Mouse (Mus musculus) thymus, adult 2 months (tissue): ENCODE data around the gene Bmp6. TPM values are rescaled to one million over a fixed set of nuclear protein-coding genes. Genes with fewer than 3 reads are reported as not detected.

Experiments used
- DNase-seq: peaks from one replicate; pipeline ENCODE4 v3.0.0; 2021
- H3K27ac ChIP-seq: fragments of 200-500 bp; 2 replicates; pipeline ENCODE4 v1.5.1; 2012; ENCODE audit warnings: low read length, control low read depth; ENCODE audit not compliant: control insufficient read depth, insufficient read depth
- H3K27me3 ChIP-seq: fragments of 200-500 bp; 2 replicates; pipeline ENCODE4 v1.6.1; 2012; ENCODE audit warnings: mild to moderate bottlenecking, low read length, moderate library complexity, mixed read lengths; ENCODE audit not compliant: control insufficient read depth, insufficient read depth
- H3K36me3 ChIP-seq: fragments of 200-500 bp; 2 replicates; pipeline ENCODE4 v1.6.1; 2012; ENCODE audit warnings: mild to moderate bottlenecking, low read length, moderate library complexity; ENCODE audit not compliant: control insufficient read depth, insufficient read depth
- H3K4me1 ChIP-seq: fragments of 200-500 bp; replicated peaks from 2 replicates; pipeline ENCODE4 v1.6.1; 2012; ENCODE audit warnings: low read length; ENCODE audit not compliant: control insufficient read depth, insufficient read depth
- H3K4me3 ChIP-seq: fragments of 200-500 bp; 2 replicates; pipeline ENCODE4 v1.5.1; 2012; ENCODE audit warnings: mild to moderate bottlenecking, low read length, control low read depth, moderate library complexity; ENCODE audit not compliant: control insufficient read depth, insufficient read depth
- CTCF ChIP-seq: fragments of 200-500 bp; IDR thresholded peaks from 2 replicates; pipeline ENCODE4 v1.5.1; 2012; ENCODE audit warnings: mild to moderate bottlenecking, control low read depth, low read length, moderate library complexity, borderline replicate concordance; ENCODE audit not compliant: control insufficient read depth, poor library complexity, insufficient read depth; ENCODE audit errors: extremely low read depth
- POLR2A ChIP-seq: fragments of 200-500 bp; IDR thresholded peaks from 2 replicates; pipeline ENCODE4 v1.6.1; 2012; ENCODE audit warnings: mild to moderate bottlenecking, low read length, control low read depth, moderate library complexity; ENCODE audit not compliant: control insufficient read depth, poor library complexity, insufficient read depth; ENCODE audit errors: extremely low read depth
- WGBS: fragments of 180-500 bp; shearing (Covaris S2); methylation state at CpG from one replicate; pipeline ENCODE4 v1.1.7; 2018; 5-methylcytosine and 5-hydroxymethylcytosine counted together
- polyA plus RNA-seq: library from polyadenylated mRNA; depleted of rRNA; stranded (reverse); fragments of >200 nt; gene quantifications from 2 replicates; pipeline ENCODE4 v1.2.3, GENCODE M21; 2012

Gene Bmp6
- polyA plus RNA-seq, 1 experiment: 4.1 TPM

- H3K4me3 ChIP-seq: no peak overlapping the region
- H3K27me3 ChIP-seq: no peaks in the 10 kb centered on the region
- 100% methylated on average over 2 of the region's 2 CpGs for WGBS
- peaks cover 25% of the 10 kb centered on the region for H3K36me3 ChIP-seq
- no peak overlapping the region for H3K27ac ChIP-seq
- no peak for DNase-seq
- H3K4me1 ChIP-seq: no peaks in the 10 kb centered on the region
- TF ChIP-seq POLR2A (no peak), CTCF (no peak)
Observed at GRCm38 (mm10) chr13:38515431-38515830, 170.5 kb downstream of the Bmp6 start.

GRCm38 (mm10) chr13:38515845-38516244, 170.9 kb downstream of the Bmp6 start:
- Histone ChIP-seq H3K27me3 (no peaks in the 10 kb centered on the region), H3K4me1 (no peaks in the 10 kb centered on the region), H3K36me3 (peaks cover 23% of the 10 kb centered on the region), H3K27ac (no peak overlapping the region), H3K4me3 (no peak overlapping the region)
- WGBS: 95% methylated on average over 3 of the region's 3 CpGs
- no peak for DNase-seq
- TF ChIP-seq POLR2A: no peak
- no peak for TF ChIP-seq CTCF

GRCm38 (mm10) chr13:38516582-38516981, 171.7 kb downstream of the Bmp6 start:
- Histone ChIP-seq H3K36me3 (peaks cover 23% of the 10 kb centered on the region), H3K4me1 (no peaks in the 10 kb centered on the region), H3K4me3 (no peak overlapping the region), H3K27ac (no peak overlapping the region), H3K27me3 (no peaks in the 10 kb centered on the region)
- WGBS: 97% methylated on average over 11 of the region's 11 CpGs
- no peak for DNase-seq
- TF ChIP-seq CTCF (no peak), POLR2A (no peak)

- TF ChIP-seq POLR2A (no peak), CTCF (no peak)
- no peak for DNase-seq
- Histone ChIP-seq H3K36me3 (peaks cover 13% of the 10 kb centered on the region), H3K4me1 (no peaks in the 10 kb centered on the region), H3K27me3 (no peaks in the 10 kb centered on the region), H3K4me3 (no peak overlapping the region), H3K27ac (no peak overlapping the region)
- 96% methylated on average over 11 of the region's 11 CpGs for WGBS
Observed at GRCm38 (mm10) chr13:38520299-38520698, 175.4 kb downstream of the Bmp6 start.

GRCm38 (mm10) chr13:38522056-38522654, 177.2 kb downstream of the Bmp6 start:
- TF ChIP-seq CTCF: no peak
- TF ChIP-seq POLR2A: no peak
- DNase-seq: no peak
- no peaks in the 10 kb centered on the region for H3K27me3 ChIP-seq
- H3K4me1 ChIP-seq: no peaks in the 10 kb centered on the region
- H3K4me3 ChIP-seq: no peak overlapping the region
- H3K27ac ChIP-seq: no peak overlapping the region
- peaks cover 7% of the 10 kb centered on the region for H3K36me3 ChIP-seq
- 77% methylated on average over 4 of the region's 4 CpGs for WGBS

- H3K36me3 ChIP-seq: no peaks in the 10 kb centered on the region; the same call in 1 of the 2 replicates
- no peak for DNase-seq
- WGBS: 97% methylated on average over 11 of the region's 11 CpGs
- H3K4me1 ChIP-seq: peaks cover 4% of the 10 kb centered on the region; the same call in 1 of the 2 replicates
- H3K27ac ChIP-seq: no peak overlapping the region
- H3K4me3 ChIP-seq: no peak overlapping the region
- no peak for TF ChIP-seq CTCF
- TF ChIP-seq POLR2A: no peak
- H3K27me3 ChIP-seq: no peaks in the 10 kb centered on the region
Observed at GRCm38 (mm10) chr13:38523231-38523630, 178.3 kb downstream of the Bmp6 start.
